Mouse (Mus musculus): ENCODE data around the gene B4galt3. TPM values are rescaled to one million over a fixed set of nuclear protein-coding genes. Genes with fewer than 3 reads are reported as not detected.
"Not testable (repeated sequence)": the region's sequence is repeated elsewhere in the genome, so short reads cannot be mapped to it uniquely, and the experiment has no call there.

Gene B4galt3
- polyA plus RNA-seq, 1 experiment from 2014 or later, result 35.8 TPM

- Histone ChIP-seq H3K9me3 (replicated peaks) (no peaks in the 10 kb centered on the region), H3K9ac (no peak overlapping the region), H3K4me2 (peak overlapping the region; percentile 35), H3K27me3 (replicated peaks) (no peaks in the 10 kb centered on the region), H3K4me3 (0 out of 2 replicates have a peak overlapping the region, but pooled peaks have one; percentile 5), H3K4me1 (peaks cover 54% of the 10 kb centered on the region), H3K36me3 (peaks cover 34% of the 10 kb centered on the region), H3K27ac (0 out of 2 replicates have a peak overlapping the region, but pooled peaks have one; percentile 41)
- WGBS (ENCODE audit: insufficient replicate concordance), result 25% methylated on average over 4 of the region's 4 CpGs
- no peak for ATAC-seq
These were observed 38.3 kb upstream of the B4galt3 start for GRCm38 (mm10) chr1:171231844-171232243.

GRCm38 (mm10) chr1:171232348-171232747, 37.8 kb upstream of the B4galt3 start:
- Histone ChIP-seq H3K36me3 (peaks cover 39% of the 10 kb centered on the region), H3K4me3 (0 out of 2 replicates have a peak overlapping the region, but pooled peaks have one; percentile 5), H3K27me3 (replicated peaks) (no peaks in the 10 kb centered on the region), H3K27ac (peak overlapping the region; percentile 41; the same call in 1 of the 2 replicates), H3K9ac (no peak overlapping the region), H3K4me1 (peaks cover 54% of the 10 kb centered on the region), H3K4me2 (peak overlapping the region; percentile 35), H3K9me3 (replicated peaks) (no peaks in the 10 kb centered on the region)
- WGBS (ENCODE audit: insufficient replicate concordance), result 50% methylated on average over 5 of the region's 5 CpGs
- ATAC-seq, result no peak

- H3K36me3 ChIP-seq, result peaks cover 46% of the 10 kb centered on the region
- H3K9me3 ChIP-seq (replicated peaks), result no peaks in the 10 kb centered on the region
- peak overlapping the region; percentile 35 for H3K4me2 ChIP-seq
- peak overlapping the region; percentile 37 for H3K4me3 ChIP-seq
- H3K27ac ChIP-seq, result peak overlapping the region; percentile 61
- WGBS (ENCODE audit: insufficient replicate concordance), result 24% methylated on average over 12 of the region's 12 CpGs
- peaks cover 60% of the 10 kb centered on the region for H3K4me1 ChIP-seq
- H3K9ac ChIP-seq, result peak overlapping the region; percentile 40
- ATAC-seq, result peak; percentile 67
- no peaks in the 10 kb centered on the region for H3K27me3 ChIP-seq (replicated peaks)
These were observed 37.1 kb upstream of the B4galt3 start for GRCm38 (mm10) chr1:171232800-171233730.

GRCm38 (mm10) chr1:171234126-171234525, 36.0 kb upstream of the B4galt3 start, which contains the start of gene Fcer1g:
Fcer1g (minus strand) TSS chr1:171234365.
- peaks cover 63% of the 10 kb centered on the region for H3K4me1 ChIP-seq
- peak within 1 kb of the TSS; percentile 37 for H3K4me3 ChIP-seq
- H3K4me2 ChIP-seq, result peak within 1 kb of the TSS; percentile 35
- H3K36me3 ChIP-seq, result peaks cover 56% of the 10 kb centered on the region
- no peak for ATAC-seq
- H3K9ac ChIP-seq, result peak within 1 kb of the TSS; percentile 40
- H3K27me3 ChIP-seq (replicated peaks), result no peaks in the 10 kb centered on the region
- WGBS (ENCODE audit: insufficient replicate concordance), result 38% methylated on average over 14 of the region's 14 CpGs
- peak within 1 kb of the TSS; percentile 61 for H3K27ac ChIP-seq
- H3K9me3 ChIP-seq (replicated peaks), result no peaks in the 10 kb centered on the region

GRCm38 (mm10) chr1:171234538-171234937, 35.6 kb upstream of the B4galt3 start:
- peak overlapping the region; percentile 61; the same call in 1 of the 2 replicates for H3K27ac ChIP-seq
- H3K4me2 ChIP-seq, result peak overlapping the region; percentile 35
- WGBS (ENCODE audit: insufficient replicate concordance), result 61% methylated on average over 4 of the region's 4 CpGs
- H3K36me3 ChIP-seq, result peaks cover 61% of the 10 kb centered on the region
- no peaks in the 10 kb centered on the region for H3K27me3 ChIP-seq (replicated peaks)
- H3K4me3 ChIP-seq, result 0 out of 2 replicates have a peak overlapping the region, but pooled peaks have one; percentile 37
- peaks cover 63% of the 10 kb centered on the region for H3K4me1 ChIP-seq
- no peak overlapping the region for H3K9ac ChIP-seq
- no peaks in the 10 kb centered on the region for H3K9me3 ChIP-seq (replicated peaks)
- no peak for ATAC-seq

GRCm38 (mm10) chr1:171235791-171236190, 34.3 kb upstream of the B4galt3 start:
- peaks cover 57% of the 10 kb centered on the region for H3K4me1 ChIP-seq
- H3K27me3 ChIP-seq (replicated peaks), result no peaks in the 10 kb centered on the region

GRCm38 (mm10) chr1:171237438-171237837, 32.7 kb upstream of the B4galt3 start:
- no peak overlapping the region for H3K9ac ChIP-seq
- 72% methylated on average over 6 of the region's 6 CpGs for WGBS (ENCODE audit: insufficient replicate concordance)
- no peaks in the 10 kb centered on the region for H3K9me3 ChIP-seq (replicated peaks)
- H3K4me3 ChIP-seq, result no peak overlapping the region
- peaks cover 47% of the 10 kb centered on the region for H3K4me1 ChIP-seq
- H3K36me3 ChIP-seq, result peaks cover 90% of the 10 kb centered on the region
- peak overlapping the region; percentile 43 for H3K27ac ChIP-seq
- no peaks in the 10 kb centered on the region for H3K27me3 ChIP-seq (replicated peaks)
- no peak for ATAC-seq
- H3K4me2 ChIP-seq, result no peak overlapping the region

More at GRCm38 (mm10) chr1:171235791-171236190, 34.3 kb upstream of the B4galt3 start:
- Histone ChIP-seq H3K9ac (no peak overlapping the region), H3K36me3 (peaks cover 73% of the 10 kb centered on the region), H3K4me2 (no peak overlapping the region), H3K4me3 (no peak overlapping the region), H3K27ac (no peak overlapping the region), H3K9me3 (replicated peaks) (no peaks in the 10 kb centered on the region)
- no peak for ATAC-seq
- 66% methylated on average over 4 of the region's 4 CpGs for WGBS (ENCODE audit: insufficient replicate concordance)

- Histone ChIP-seq H3K4me3 (no peak overlapping the region), H3K4me2 (no peak overlapping the region), H3K36me3 (peaks cover 100% of the 10 kb centered on the region), H3K4me1 (peaks cover 37% of the 10 kb centered on the region), H3K27me3 (replicated peaks) (no peaks in the 10 kb centered on the region), H3K9me3 (replicated peaks) (no peaks in the 10 kb centered on the region), H3K9ac (no peak overlapping the region), H3K27ac (no peak overlapping the region)
- WGBS (ENCODE audit: insufficient replicate concordance), result 65% methylated on average over 14 of the region's 14 CpGs
- peak; percentile 43; the same call in 1 of the 2 replicates for ATAC-seq
These were observed 31.7 kb upstream of the B4galt3 start for GRCm38 (mm10) chr1:171238463-171238862.

GRCm38 (mm10) chr1:171239992-171240744, 30.0 kb upstream of the B4galt3 start:
- WGBS (ENCODE audit: insufficient replicate concordance), result 75% methylated on average over 15 of the region's 15 CpGs
- H3K9ac ChIP-seq, result 0 out of 2 replicates have a peak overlapping the region, but pooled peaks have one; percentile 5
- H3K4me2 ChIP-seq, result no peak overlapping the region
- peaks cover 98% of the 10 kb centered on the region for H3K36me3 ChIP-seq
- no peak overlapping the region for H3K27ac ChIP-seq
- no peak overlapping the region for H3K4me3 ChIP-seq
- peaks cover 29% of the 10 kb centered on the region for H3K4me1 ChIP-seq
- ATAC-seq, result no peak
- H3K27me3 ChIP-seq (replicated peaks), result no peaks in the 10 kb centered on the region
- no peaks in the 10 kb centered on the region for H3K9me3 ChIP-seq (replicated peaks)

- no peak overlapping the region for H3K27ac ChIP-seq
- H3K4me1 ChIP-seq, result peaks cover 31% of the 10 kb centered on the region
- H3K4me2 ChIP-seq, result no peak overlapping the region
- 0 out of 2 replicates have a peak overlapping the region, but pooled peaks have one; percentile 5 for H3K9ac ChIP-seq
- no peak overlapping the region for H3K4me3 ChIP-seq
- no peak for ATAC-seq
- no peaks in the 10 kb centered on the region for H3K27me3 ChIP-seq (replicated peaks)
- H3K9me3 ChIP-seq (replicated peaks), result no peaks in the 10 kb centered on the region
- WGBS (ENCODE audit: insufficient replicate concordance), result 81% methylated on average over 10 of the region's 10 CpGs
- H3K36me3 ChIP-seq, result peaks cover 98% of the 10 kb centered on the region
These were observed 29.2 kb upstream of the B4galt3 start for GRCm38 (mm10) chr1:171240911-171241310.

- Histone ChIP-seq H3K36me3 (peaks cover 88% of the 10 kb centered on the region), H3K4me1 (peaks cover 34% of the 10 kb centered on the region)
- WGBS (ENCODE audit: insufficient replicate concordance), result 83% methylated on average over 12 of the region's 12 CpGs
- ATAC-seq; H3K4me2 ChIP-seq; H3K27me3 ChIP-seq (replicated peaks); H3K9me3 ChIP-seq (replicated peaks); H3K27ac ChIP-seq; H3K9ac ChIP-seq; H3K4me3 ChIP-seq: not testable (repeated sequence)
These were observed 28.2 kb upstream of the B4galt3 start for GRCm38 (mm10) chr1:171241952-171242351.

Data from liver, embryonic 12.5 days (tissue).